Mouse (Mus musculus) kidney, adult 2 months (tissue): ENCODE data around the gene B4galnt2.

Experiments used
- CTCF ChIP-seq: fragments of 200-500 bp; conservative IDR thresholded peaks from 2 replicates; pipeline ENCODE4 v1.5.1; 2011; ENCODE audit warnings: low read depth, mild to moderate bottlenecking, control low read depth, low read length, moderate library complexity, mixed read lengths; ENCODE audit not compliant: insufficient read depth, insufficient read length
- POLR2A ChIP-seq: fragments of 200-500 bp; IDR thresholded peaks from one replicate; pipeline ENCODE4 v1.6.1; 2011; ENCODE audit warnings: low read depth, low read length, control low read depth

DNA sequence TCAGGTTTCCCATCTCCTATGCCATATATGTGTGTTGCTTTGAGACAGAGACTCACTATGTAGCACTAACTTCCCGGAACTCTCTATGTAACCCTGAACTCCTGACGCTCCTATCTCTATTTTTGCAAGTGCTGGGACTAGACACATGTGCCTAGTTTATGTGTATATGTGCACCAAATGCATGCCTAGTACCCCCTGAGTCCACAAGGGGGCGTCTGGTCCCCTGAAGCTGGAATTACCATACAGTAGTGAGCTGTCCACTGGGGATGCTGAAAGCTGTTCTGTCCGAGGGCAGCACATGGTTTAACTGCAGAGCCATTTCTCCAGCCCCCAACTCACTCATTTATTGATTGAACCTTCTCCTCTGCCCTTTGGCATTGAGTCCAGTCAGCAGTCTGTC lies 11.7 kb upstream of the B4galnt2 start:
- TF ChIP-seq POLR2A (no peak), CTCF (no peak)
